Mouse (Mus musculus): ENCODE data around the gene Trappc3l.
"Not testable (repeated sequence)": the region's sequence is repeated elsewhere in the genome, so short reads cannot be mapped to it uniquely, and the experiment has no call there.

Trappc3l gene

DNA sequence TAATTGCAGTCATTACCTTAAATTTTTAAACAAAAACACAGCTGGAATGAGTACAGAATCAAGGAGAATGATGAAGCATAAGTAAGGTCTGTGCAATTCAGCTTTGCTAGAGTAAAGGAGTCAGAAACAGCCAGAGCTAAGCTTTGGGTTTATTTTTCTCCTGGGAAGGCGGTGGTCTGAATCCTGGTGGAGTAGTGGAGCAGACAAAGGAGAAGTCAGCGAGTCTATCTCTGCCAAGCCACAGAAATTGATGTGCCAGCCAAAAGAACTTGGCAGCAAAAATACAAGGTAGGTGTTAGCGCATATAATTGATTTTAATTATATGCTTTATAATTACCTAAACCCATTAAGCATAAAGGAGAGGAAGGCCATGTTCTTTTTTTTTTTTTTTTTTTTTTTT, at the start of gene Trappc3l:
Gene Trappc3l, plus strand, starts transcription at position 197 of the 400 bp plus-strand sequence.
- DNase-seq (ENCODE audit: low spot score) = no peak

DNA sequence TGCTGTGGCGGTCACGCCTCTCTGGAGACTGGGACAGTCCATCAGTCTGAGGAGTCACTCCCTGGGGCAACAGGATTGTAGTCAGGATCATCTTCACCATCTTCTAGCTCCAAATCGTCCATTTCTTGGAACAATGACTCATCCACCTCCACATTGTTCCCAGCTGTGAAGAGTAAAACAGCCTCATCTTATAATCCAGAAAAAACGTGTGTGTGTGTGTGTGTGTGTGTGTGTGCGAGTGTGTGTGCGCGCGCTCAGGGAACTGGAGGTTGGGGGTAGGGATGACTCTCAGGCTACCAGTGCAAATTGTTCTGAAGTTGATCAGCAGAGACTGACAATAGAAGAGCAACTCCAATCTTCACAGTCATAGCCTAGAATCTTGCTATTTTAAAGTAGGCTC, 40.7 kb upstream of the Trappc3l start:
- not testable (repeated sequence) for DNase-seq (ENCODE audit: low spot score)

DNA sequence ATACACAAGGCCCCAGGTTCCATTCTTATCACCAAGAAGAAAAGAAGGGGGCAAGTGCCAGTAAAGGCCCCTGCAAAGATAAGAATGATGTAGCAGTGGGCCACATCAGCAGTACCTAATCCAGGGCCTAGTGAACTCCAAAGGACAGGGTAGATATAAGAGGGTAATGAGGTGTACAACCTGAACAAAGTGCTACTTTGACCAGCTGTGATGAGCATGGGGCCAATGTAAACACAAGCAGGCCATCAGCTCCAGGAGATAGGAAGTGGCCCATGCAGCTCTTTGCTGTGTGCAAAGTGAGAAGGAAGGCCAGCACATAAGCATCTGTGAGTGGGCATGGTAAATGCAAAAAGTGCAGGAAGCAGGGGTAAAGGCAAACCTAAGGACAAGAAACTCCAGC, 39.0 kb upstream of the Trappc3l start:
- DNase-seq (ENCODE audit: low spot score) = no peak

DNA sequence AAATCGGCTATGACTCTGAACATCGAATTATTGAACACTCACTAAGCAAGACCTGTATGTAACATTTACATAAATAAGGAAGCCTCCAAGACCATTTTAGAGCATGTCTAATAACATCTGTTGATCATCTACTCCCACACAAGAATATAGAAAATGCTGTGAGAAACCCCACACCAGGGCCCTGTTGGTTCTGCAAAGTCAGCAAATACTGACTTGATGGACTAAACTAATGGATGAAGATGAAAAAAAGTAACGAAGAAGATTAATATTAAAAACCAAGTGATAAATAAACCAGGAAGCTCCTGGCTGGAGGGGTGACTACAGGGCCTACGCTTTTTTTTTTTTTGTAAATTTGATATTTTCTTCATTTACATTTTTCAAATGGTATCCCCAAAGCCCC, 24.8 kb upstream of the Trappc3l start:
- no peak for DNase-seq (ENCODE audit: low spot score)

DNA sequence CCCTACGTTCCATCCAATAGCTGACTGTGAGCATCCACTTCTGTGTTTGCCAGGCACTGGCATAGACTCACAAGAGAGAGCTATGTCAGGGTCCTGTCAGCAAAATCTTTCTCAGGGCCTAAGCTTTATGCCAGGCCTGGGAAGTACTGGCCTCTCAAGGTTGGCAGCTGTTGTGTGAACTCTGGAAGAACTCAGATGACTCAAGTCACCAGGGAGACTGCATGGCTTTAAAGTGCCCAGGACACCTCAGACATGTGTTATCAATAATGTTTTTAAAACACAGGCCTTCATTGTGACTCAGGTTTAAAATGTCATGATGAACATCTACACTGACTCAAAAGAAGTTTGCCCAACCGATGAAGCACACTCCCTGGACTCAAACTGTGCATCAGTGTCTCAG, 24.2 kb upstream of the Trappc3l start:
- DNase-seq (ENCODE audit: low spot score) = no peak

DNA sequence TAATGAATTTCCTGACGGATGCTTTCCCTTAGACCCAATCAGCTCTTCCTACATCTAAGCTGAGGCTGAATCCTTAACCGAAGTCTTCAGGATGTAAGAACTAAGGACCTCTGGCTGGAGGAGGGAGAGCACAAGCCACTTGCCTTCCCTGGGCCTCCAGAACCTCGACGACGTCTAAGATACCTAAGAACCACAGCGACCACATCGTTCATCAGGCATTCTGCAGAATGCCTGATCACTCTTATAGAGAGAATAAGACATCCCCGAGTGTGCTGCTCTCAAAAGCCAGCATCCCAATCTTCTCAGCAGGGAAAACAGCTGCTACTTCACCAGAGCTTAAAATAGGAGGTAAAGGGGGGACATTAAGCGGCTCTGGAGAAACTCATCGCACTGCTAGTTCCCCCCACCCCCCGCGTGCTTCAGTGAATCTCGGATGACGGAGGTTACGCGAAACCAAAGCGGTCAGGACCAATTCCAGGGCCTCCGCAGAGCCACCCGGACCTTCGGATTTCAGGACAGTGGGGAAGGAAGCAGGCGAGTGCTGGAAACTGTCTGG, 18.6 kb upstream of the Trappc3l start:
- no peak for DNase-seq (ENCODE audit: low spot score)

DNA sequence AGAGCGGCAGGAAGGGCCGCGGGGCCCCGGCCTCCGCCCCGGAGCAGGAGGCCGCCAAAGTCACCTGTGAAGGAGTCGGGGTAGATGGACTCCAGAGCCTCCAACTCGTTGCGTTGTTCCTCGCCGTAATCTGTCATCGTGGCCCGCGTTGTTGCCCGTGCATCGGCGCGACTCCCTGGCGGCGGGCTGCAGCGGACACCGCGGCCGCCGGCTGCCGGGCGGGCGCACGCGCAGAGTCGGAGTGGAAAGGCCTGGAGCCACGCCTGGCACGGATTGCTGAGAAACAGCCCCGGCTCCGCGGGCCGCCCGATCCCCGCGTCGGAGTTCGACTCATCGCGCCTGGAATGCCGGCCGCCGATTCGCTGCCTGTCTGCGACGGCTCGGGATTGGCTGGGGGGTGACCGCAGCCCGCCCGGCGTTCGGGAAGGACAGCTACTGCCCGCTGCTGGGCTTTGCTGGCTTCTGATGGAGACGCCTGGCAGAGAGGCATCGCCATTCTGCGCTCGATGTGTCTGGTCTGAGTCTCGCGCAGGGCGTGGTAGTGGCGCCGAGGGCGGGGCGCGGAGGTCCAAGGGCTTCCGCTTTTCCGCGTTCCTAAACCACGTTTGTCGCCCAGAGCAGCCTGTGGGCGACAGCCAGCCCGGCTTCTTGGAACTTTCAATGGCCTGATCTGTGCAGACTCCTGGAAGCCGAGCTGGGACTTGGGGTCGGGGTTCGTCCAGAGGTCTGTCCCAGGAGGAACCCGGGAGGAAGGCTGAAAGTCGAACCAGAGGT, 17.9 kb upstream of the Trappc3l start, which contains the start of gene Rwdd1:
Gene Rwdd1, minus strand, starts transcription at position 323 of the 774 bp plus-strand sequence.
- DNase-seq (ENCODE audit: low spot score) = peak; percentile 98

DNA sequence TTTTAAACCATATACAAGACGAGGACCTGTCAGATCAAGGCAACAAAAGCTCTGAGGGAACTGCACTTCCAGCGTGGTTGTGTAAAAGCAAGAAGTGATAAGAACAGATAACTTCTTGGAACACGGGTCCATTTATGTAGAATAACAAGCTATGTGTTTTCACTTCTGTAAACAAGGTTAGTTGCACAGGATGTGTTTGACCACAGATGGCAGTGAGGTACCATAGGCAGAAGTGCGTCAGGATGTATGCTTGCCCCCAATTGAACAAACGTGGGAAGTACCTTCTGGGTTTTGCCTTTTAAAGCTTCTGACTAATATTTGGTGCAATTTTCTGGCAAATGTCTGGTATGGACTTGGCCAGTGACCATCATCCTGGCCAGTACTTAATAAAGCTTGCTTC, 7.1 kb upstream of the Trappc3l start:
- no peak for DNase-seq (ENCODE audit: low spot score)

DNA sequence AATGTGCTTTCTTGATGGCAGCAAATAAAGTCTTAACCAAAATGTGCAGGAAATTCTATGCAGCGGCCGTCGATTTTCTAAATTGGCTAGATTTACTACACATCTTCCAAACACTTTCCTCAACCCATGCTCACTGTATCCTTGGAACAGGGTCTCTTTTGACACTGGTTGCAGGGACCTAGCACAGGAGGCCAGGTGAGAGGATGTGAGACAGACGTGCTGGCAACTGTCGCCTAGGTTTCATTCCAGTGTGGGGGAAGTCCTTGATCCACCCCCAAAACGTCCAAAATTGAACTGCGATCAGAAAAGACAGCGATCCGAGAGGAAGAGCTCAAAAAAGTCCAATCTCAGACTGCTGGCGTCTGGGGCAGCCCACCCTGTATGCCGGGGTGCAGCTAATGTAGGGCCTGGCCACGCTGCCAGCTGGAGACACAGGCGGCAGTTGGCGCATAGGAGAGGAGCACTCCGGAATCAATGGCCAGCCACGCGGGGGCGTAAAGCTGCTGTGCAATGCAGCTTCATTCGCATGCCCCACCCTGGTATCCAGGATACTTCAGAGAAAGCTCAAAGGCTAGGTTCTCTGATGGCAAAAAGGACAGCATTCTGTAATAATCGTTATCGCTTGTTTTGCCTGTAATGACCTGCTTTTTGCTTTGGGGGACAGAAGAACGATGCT, 3.6 kb upstream of the Trappc3l start:
- peak; percentile 33 for DNase-seq (ENCODE audit: low spot score)

DNA sequence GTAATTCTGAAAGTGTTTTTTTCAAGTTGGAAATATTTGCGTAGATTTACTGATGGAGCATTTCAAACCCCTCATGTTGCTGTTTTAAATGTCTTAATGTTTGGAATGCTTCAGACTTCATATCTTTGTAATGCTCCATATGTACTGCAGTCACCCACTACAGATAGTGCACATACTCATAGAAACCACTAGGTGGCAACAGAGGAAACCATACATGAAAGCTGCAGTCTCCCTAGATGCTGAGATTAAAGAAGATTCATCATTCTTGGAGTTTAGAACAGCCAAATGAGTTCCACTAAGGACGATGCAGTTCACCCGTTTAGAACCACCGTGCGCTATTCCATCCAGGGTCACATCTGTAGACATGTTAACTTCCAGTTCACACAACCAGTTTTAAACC, 810 bp upstream of the Trappc3l start:
- DNase-seq (ENCODE audit: low spot score) = no peak

DNA sequence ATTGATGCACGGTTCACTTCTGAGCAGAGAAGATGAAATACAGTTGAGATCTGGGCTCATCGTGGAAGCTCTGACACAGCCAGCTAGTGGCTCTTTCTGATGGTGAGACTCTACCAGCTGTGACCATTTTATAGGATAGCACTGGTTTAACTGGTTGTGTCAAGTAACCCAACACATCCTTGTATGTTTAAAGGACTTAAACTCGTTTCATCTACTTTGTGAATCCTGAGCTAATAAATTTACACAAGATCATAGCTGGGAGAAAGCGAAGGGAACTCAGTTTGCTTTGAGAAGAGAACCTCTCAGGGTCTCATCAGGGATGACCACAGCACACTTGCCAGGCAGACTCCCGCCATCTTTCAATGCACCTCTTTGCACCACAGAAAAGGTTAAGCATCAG, 6.8 kb downstream of the Trappc3l start, which contains the start of gene Calhm4:
Gene Calhm4, minus strand, starts transcription at position 101 of the 400 bp plus-strand sequence.
- DNase-seq (ENCODE audit: low spot score) = no peak

DNA sequence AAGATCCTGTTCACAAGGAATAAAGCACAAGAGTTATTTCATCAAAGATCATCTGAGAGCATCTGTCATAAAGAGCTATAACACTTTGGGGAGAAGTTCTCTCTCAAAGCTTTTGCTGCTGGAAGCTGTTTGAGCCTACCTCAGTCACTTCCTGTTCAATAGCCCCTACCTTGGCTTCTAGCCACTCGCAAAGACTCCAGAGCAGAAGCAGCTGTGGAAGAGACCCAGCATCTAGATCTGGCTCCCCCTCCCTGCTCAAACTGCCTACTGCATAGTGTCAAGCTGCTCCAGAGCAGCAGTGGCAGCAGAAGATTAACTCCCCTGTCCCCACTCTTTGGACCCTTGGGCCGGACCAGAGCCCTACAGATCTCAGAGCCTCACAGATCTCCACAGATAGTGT, 16.6 kb downstream of the Trappc3l start:
- no peak for DNase-seq (ENCODE audit: low spot score)

DNA sequence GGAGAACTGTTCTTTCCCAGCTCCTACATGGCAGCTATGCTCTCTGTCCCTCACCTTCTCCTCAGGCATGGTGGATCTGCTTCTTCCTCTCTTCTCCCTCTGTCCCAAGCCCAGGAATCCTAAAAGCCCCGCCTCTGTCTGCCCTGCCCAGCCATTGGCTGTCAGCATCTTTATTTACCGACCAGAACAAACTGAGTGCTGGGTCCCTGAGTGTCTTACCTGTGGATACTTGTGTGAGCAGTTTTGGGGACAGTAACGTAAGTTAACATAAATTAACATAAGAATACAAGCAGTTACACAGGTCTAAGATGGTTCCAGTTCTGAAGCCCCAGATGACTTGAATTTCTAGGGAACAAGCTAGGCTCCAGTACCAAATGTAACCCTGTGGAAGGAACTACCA, 29.2 kb downstream of the Trappc3l start:
- DNase-seq (ENCODE audit: low spot score) = no peak

DNA sequence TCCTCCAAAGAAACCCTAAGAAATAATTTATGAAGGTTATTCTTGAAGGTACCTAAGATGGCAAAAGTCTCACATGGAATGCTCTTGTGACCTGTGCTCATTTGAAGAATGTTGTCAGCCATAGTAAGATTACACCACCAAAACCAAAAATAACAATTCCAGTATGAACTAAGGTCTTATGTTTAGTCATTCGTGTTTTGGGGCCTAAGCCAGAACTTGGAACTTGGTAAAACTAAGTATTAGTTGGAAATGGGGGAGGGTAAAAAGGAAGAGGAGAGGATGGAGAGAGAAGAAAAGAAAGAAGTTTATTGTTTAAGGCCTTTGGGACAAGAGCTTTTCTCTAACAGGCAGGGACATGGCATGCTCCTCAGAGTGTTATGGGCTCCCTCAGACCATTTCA, 32.2 kb downstream of the Trappc3l start:
- no peak for DNase-seq (ENCODE audit: low spot score)

DNA sequence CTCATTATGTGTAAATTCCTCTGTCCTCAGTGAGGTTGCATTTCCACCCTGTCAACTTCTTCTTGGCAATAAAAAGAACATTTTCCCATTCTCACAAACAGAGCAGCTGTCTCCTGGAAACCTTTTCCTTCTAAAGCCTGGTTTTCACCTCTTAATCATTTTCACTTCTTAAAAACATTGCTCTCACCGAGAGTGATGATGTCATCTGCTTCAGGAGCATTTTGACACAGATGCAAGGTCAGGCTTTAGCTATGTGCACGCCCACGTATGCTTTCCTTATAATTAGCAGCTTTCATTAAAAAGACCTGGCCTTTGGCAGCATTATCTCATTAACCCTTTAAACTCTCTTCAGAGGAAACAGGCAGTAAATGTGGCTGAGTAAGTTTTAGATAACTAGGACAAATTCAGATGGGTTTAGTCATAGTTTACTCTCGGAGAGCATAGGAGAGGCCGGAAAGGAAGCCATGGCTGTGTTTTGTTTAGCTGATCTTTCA, 33.6 kb downstream of the Trappc3l start:
- no peak for DNase-seq (ENCODE audit: low spot score)

DNA sequence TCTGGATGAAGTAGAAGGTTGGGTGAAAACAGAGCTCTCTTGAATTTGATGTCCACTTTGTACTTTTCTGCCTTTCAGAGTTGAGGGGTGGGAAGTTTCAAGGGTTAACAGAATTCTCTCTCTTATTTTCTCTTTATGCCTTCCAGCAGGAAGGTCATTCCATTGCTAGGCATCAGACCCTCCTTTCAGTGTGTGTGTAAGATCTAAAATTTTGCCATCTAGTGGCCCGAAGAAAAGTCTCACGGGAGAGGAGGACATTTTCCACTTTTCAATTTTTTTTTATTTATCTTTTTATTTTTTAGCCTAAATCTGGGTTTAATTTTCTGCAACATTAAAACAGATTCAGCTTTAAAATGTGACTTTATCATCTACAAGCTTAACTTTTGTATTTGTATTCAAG, 34.3 kb downstream of the Trappc3l start:
- DNase-seq (ENCODE audit: low spot score) = no peak

DNA sequence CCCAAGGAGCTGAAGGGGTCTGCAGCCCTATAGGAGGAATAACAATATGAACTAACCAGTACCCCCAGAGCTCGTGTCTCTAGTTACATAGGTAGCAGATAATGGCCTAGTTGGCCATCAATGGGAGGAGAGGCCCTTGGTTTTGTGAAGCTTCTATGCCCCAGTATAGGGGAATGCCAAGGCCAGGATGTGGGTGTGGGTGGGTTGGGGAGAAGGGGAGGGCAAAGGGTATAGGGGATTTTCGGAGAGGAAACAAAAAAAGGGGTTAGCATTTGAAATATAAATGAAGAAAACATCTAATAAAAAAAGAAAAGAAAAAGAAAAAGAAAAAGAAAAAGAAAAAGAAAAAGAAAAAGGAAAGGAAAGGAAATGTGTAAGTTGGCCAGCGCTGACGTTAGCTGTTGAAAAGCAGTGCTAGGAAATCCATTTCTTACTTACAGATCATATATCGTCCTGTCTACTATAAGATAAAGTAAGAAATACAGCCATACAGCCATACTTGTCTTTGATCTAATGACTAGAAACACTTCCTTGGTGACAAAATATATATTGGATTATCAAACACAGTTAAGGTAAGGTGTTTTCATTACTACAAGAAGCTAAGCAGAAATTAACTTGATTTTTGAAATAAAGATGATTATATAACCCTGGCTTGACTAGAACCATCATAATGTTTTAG, 37.3 kb downstream of the Trappc3l start:
- no peak for DNase-seq (ENCODE audit: low spot score)

DNA sequence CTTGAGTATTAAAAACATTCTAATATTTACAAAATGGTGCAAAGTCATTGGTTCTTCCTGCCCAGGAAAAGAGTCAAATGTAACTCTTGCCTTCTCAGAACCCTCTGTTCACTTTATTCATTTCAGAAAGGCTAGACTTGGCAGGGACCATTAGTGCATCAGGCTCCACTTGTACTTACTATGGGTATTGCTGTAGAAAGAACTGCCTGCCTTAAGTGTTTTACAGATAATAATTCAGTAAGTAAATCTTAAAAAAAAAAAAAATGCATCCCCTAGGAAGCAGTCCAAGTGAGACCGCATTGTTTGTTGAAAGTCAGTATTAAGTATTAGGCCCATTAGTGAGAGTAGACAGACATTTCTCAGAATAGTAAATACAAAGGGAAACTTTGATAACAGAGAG, 49.1 kb downstream of the Trappc3l start:
- no peak for DNase-seq (ENCODE audit: low spot score)

DNA sequence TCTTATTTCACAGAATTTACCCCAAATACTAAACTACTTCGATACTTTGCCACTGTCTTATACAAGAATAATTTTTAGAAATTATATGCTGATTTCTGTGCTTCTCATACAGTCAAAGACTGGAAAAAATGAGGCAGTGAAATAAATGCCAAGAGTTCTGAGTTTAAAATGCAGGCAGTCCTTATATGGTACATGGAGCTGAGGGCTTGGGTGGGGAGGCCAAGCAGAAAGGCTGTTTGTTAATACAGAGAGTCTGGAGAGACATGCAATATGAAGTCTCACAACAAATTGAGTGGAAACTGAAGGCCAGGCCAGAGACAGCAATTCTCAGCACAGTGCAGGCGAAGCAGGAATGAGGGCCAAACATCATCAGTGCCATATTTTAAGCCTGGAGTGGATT, 51.1 kb downstream of the Trappc3l start:
- no peak for DNase-seq (ENCODE audit: low spot score)

DNA sequence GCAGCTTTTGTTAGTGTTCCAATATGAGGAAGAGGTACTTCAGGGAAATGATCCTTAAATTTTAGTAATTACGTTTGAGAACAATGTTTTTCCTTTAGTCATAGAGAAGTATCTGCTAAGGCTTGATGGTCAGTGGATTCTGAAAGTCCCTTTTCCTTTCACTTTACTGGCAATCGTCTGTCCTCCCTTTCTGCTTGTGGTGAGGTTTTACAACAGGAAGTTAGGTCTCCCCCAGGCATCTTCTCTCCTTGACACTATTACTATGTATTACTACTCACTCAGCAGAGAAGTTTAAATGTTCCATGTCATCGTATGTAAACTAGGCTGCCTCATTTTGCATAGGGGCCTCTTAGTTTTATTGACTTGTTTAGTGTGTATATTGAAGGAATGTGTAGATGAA, 52.1 kb downstream of the Trappc3l start:
- no peak for DNase-seq (ENCODE audit: low spot score)

DNA sequence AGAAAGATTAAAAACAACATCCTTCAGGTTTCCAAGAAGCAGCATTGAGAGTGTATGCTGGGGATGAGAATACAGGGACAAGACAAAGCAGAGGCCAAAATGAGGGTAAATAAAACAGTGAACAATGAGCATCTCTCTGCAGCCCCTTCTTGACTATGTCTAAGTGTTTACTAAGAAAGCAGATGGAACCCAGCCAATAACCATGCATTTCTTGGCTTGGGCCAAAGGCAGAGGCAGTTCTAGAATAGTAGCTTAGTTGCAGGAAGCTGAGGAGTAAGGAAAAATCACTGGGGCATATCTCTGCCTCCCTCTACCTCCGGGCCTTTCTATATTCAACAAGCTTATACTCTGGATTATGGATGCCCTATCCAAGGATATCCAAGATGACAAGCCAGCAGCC, 53.1 kb downstream of the Trappc3l start:
- no peak for DNase-seq (ENCODE audit: low spot score)

DNA sequence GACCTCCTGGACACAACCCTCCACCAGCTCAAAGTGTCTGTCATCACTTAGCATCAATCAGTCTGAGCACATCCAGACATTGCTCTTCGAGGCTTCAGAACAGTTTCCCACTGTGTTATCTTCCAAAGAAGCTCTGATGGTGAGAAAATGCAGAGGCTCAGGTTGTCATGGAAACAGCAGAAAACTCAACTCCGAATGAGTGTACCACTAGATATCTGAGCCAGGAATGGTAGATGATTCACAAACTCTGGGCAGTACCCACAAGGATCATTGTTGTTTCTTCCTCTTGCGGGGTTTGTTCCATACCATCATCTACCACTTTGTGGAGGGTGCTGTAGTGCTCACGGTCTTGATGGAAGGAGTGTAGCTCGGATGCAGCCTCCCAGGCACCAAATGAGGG, 54.5 kb downstream of the Trappc3l start:
- no peak for DNase-seq (ENCODE audit: low spot score)

DNA sequence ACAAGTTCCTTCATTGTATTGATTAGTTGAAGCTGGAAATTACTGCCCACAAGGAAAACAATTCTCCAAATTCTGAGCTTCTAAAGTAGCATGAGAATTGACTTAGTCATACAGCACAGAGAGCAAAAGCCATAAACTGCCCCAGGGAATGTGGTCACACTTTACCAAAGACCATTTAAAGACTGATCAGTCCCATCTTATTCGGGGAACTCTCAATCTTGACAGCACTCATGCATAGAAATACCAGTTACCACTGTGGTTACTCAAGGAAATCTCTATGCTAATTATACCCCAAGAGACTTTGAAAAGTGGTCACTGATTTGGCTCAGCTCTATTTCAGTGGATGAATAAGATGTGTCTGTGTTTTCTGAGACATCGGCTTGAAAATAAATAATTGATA, 57.8 kb downstream of the Trappc3l start:
- no peak for DNase-seq (ENCODE audit: low spot score)

Measured in testis, postnatal 14 days (tissue).